Mouse (Mus musculus) megakaryocyte-erythroid progenitor cell, adult 5-6 weeks (primary cell): ENCODE results near the gene Hipk3. TPM values are rescaled to one million over a fixed set of nuclear protein-coding genes. Genes with fewer than 3 reads are reported as not detected.

Experiments
- ATAC-seq: replicated peaks from 2 replicates; pipeline ENCODE4 v1.8.0; 2016; ENCODE audit warnings: mild to moderate bottlenecking, inconsistent platforms; ENCODE audit not compliant: severe bottlenecking, poor library complexity, low FRiP score, low TSS enrichment
- total RNA-seq, 2 experiments: library from RNA; stranded (forward) in 1 of 2; stranded (reverse) in 1 of 2; fragments of 200-1000, 215-1000 nt in 1 of 2; fragments of >200 nt in 1 of 2; fragmentation: Nextera tagmentation in 1 of 2; gene quantifications; 2 replicates each; pipeline ENCODE4 v1.2.3; 2014 to 2017

The Hipk3 gene
- total RNA-seq, 2 experiments from 2014 or later: 23.9 to 29.3 TPM

DNA sequence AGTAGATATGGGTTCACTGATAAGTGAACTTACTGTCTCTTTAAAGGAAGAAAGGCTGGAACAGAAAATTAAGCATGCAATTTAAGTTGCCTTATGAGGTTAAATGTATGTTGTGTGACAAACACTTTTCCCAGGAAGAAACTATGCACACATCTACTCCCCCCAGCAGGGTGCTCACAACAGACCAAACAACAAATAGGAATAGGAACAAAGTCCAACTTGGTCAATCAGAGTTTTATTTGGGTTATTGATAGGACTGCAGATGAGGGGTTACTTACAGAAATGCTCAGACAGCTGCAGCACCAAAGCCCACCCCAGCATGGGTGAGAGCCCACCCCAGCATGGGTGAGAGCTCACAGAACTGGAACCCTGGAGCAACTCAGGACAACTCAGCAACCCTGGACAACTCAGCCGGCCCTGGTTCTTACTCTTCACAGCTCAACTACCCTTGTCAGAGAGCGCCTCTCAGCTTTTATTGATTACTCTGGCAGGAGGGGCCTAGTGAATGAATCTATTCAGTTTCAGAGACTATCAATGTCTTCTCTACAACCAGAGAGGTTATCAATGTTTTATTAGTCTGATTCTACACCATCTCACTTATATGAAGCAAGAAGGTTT is 16.7 kb downstream of the Hipk3 start:
- no peak for ATAC-seq

DNA sequence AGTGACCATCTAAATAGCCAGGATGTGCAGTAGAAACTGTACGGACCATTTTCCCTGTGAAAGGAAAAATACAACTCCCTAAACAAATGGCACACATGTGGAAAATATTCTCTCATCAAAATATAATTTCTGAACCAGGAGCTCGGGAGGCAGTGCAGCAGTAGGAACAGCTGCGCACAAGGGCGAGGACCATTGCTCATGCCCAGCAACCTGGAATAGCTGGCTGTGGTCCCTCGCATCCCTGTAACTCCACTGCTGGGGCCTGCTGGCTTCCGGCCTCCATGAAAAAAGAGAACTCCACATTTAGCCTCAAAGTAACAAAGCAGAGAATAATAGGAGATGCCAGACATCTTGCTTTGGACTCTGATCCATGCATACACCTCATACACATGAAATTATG is 22.2 kb downstream of the Hipk3 start:
- no peak for ATAC-seq

DNA sequence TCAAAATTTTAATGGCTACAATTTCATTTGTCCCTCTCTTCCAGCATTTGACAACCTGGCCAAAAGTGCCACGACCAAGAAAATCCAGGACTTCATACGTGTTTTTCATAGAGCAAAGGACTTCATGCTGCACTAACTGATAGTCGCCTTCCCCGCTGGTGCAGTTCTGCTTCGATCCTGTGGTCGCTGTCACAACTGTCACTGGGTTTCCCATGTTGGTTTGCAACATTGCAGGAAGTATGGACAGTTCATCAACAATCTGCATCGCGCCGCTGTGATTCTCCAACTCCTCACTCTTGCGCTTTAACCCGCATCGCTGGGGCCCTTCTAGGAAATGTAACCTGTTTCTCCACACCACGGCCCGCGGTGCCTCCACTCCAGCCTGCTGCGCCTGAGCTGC is 23.1 kb downstream of the Hipk3 start:
- no peak for ATAC-seq

DNA sequence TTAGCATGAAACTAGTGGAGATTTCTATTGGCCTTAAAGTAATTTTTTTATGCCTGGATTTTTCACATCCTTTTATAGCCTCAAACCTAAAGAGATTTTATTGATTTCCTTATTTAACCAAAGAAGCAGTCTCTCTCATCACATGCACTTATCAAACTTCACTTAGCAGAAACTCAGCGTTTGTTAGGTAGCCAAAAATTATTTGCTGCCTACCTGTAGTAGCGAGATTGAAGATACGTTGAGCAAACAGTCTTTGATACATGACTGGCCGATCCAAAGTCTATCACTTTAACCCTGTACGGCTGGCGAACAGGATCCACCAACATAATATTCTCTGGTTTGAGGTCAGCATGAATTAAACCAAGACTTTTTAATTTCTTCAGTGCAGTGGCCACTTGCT is 23.7 kb downstream of the Hipk3 start:
- no peak for ATAC-seq

DNA sequence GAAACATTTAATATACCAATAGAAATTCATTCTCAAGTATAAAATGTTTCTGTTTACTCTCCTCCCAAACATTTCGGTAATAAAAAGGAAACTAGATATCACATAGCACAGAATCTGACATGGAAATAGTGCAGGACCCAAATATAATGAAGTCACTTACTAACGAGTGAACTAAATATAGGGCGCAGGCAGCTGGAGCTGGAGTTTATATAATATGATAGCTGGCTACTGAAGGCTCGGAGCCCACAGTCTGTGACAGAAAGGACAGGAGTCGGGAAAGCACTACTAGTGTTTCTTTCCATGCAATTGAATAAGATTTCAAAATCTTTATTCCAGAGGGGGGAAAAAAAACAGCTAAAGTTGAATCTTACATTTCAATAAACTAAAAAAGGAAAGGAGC is 25.8 kb downstream of the Hipk3 start:
- no peak for ATAC-seq

DNA sequence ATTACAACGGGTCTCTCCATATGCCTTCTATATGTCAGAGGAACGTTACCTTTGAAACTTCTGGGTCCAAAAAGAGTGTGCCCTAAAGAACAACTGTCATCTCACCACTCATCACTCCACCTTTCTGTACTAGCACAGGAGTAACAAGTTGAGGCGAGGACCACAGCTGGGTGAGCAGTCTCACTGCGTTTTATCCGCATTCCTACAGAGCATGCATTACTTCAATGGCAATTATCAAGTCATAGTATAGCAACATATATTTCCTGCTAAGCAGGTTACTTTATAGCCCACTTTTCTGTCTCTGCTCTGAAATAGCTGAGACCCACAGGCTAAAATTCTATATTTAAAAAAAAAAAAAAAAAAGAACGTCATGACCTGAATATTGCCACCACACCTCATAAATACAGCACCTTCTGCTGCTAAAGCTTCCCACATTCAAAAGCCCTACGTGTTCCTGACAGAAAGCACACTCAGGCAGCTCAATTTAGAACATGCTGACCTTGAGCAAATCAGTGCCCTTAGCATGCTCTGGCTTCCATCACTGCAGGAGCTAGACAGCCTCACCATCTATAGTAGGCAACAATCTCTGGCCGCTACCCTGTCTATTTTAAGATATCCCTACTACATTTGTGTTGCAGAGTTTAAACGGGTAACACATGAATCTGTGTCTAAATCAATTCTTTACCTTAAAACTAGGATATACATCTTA is 27.2 kb downstream of the Hipk3 start:
- no peak for ATAC-seq

DNA sequence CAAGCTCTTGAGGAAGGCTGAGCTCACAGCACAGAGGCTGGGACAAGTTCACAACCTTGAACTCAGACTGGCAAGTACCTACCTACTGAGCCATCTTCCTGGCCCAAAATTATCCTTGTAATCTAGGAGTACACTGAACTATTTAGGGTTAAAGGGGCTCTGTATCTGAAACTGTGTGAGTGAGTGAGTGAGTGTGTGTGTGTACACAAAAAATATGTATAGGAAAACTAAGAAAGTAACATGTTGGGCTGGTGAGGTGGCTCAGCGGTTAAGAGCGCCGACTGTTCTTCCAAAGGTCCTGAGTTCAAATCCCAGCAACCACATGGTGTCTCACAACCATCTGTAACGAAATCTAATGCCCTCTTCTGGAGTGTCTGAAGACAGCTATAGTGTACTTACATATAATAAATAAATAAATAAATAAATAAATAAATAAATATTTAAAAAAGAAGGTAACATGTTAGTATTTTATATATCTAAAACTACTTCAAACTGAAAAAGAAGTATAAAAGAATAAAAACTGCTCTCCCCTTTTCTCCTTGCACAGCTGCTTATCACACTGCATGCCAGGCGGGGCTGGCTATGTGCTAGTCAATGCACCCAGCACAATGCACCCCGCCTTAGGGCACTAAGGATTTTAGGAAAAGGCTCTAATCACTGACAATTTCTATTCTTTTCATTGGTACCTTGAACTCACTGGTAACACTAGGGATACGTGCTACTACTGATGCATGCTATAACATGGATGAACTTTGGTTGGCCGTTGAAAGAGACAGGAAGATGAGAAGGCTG is 28.4 kb downstream of the Hipk3 start:
- peak; percentile 86 for ATAC-seq

DNA sequence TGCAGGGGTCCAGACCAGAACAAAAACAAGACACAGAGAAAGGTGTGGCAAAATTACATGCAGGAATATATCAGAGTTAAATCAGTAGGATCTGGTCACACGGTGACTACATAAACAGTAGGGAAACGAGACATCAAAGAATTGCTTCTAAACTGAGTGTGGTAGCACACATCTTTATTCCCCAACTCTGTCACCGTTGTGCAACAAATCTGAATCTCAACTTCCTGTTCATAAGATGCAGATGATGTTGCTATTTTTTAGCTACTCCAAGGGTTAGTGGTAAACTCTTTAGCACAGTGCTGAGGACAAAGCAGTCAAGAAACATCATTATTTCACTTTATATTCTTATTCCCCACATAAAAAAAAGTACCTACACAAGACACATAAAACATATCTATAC is 34.2 kb downstream of the Hipk3 start:
- ATAC-seq: no peak

DNA sequence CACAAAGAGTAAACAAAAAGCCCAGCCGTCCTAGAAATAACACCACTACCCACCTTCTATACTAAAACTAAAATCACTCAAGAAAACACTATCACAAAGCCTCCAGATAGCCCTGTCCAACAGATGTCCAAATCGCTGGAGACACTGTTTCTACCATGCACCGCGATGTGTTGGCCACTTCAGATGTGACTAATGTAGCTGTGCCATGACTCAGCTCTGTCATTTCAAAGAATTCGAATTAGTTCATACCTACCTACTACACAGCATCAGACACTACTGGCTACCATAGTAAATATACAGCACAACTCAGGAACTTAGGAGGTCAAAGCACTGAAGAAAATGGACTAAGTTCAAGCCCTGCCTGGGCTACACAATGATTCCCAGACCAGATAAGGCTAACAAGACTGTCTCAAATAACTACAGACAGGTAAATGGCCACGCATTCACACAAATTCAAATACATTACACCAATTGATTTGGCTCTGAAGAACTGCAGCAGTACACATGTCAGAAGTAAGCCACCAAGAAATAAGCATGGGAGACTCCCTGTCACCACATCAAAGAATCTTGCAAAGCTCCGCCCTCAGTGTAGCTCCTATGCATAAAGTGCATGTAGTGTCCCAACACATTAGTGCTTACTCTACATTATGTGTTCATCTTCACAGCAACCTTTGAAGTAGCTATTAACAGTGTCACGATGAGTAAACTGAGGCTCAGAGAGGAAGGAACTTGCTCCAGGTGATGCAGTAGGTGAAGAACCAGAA is 35.5 kb downstream of the Hipk3 start:
- no peak for ATAC-seq

DNA sequence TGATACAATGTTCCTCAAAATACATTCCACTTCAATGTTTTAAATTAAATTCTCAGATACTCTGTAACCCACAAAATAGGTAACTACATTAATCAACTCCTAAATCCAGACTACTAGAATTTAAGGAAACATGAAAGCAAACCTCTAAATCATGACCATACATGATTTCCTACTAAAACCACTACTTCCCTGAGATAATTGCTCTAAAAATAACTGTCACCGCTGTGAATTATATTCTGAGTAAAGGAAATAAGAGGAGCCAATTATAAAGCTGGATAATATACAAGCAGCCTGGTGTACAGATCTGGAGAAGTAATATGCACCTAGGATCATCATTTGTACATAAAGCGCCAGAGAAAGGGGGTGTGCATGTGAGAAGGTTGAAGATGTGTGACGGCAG is 37.1 kb downstream of the Hipk3 start:
- no peak for ATAC-seq

DNA sequence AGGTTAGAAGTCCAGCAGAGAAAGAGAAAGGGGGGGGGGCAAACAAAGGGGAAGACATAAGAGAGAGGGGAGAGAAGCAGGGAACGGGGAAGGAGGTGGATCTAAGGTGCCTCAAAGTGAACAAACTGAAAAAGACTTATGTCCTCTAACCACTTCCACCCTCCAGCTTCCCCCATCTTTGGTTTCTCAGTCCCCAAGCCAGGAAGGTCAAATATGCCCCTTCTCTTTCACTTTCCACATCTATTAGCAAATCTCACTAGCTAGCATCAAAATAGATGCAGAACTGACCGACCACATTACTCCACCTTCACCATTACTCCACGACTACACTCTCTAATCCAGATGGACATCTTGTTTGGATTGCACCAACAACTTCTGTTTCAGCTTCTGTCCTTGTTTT is 43.6 kb downstream of the Hipk3 start:
- ATAC-seq: no peak

DNA sequence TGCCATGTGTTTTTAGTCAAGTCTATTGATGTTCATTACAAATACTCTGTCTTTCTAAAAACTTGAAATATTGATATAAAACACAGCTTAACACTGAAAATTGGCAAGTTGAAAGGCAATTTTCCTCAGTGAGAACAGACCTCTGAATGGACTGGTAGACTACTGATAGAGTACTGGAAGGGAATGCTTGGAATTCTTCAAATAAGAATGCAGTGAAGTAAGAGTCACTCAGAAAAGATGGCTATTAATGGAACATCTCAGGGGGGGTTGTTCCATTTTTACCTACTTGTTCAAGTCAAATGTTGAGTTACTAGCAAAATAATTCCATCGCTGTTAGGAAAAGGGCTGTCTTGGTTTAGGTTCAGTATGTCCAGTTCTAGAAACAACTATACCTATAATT is 45.1 kb downstream of the Hipk3 start:
- ATAC-seq: no peak

DNA sequence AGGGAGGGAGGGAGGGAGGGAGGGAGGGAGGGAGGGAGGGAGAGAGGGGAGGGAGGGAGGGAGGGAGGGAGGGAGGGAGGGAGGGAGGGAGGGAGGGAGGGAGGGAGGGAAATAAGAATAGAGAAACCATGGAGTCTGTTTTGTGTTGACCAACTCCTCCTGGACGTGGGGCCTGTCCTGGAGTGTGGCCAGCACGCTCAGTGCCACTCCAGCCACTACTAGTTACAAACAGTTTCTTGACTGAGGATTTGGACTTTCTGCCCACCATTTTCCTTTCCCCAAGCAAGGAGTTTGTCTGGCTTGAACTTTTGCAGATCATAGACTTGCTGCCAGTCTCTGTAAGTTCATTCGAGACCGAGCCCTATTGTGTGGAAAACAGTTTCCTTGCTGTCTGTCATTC is 46.0 kb downstream of the Hipk3 start:
- no peak for ATAC-seq

DNA sequence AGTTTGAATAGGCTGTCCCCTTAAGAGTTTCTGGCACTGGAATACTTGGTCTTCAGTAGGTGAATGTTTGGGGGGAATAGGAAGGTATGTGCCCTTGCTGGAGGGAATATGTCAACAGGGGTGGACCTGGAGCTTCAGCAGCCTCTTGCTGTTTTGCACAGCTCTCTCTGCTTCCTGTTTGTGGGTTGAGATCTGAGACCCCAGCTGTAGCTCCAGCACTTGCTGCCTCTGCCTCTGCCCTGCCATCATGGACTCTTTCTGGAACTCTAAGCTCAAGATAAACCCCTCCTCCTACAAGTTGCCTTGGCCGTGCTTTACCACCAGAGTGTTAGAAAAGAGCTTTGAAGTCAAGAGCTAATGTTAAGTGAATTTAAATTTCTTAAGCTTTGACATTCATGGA is 48.2 kb downstream of the Hipk3 start:
- ATAC-seq: no peak

DNA sequence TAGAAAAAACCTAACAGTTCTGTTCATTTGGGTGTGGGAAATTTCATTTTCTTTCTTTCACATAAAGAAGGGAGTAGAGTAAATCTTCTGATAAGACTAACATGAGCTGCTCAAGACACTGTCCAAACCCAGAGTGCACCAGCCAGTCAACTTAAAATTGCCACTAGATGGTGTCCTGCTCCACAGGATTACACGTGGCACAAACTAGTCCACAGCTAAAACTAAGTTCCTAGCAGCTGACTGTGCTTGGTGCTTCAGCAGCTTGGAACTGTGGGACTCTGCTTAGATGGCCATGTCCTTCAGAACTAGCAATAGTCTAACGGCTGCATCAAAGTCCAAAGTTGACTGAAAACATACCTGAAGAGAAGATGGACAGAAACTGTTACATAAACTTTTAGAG is 49.5 kb downstream of the Hipk3 start:
- peak; percentile 98 for ATAC-seq

DNA sequence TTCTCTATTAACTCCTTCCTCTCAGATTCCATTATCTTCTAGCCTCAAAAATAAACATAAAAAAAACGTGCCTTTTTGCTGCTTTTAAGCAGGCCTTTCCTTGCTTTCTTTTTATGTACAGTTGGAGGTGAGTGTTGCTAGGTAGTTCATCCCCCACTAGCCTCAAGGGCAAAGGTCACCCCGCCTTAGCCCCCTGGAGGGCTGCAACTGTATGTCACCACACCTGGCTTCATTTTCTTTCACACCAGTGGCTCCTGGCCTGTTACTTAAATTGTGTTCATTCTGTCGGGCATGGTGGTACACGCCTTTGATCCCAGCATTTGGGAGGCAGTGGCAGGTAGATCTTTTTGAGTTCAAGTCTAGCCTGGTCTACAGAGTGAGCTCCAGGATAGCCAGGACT is 51.9 kb downstream of the Hipk3 start:
- ATAC-seq: no peak

DNA sequence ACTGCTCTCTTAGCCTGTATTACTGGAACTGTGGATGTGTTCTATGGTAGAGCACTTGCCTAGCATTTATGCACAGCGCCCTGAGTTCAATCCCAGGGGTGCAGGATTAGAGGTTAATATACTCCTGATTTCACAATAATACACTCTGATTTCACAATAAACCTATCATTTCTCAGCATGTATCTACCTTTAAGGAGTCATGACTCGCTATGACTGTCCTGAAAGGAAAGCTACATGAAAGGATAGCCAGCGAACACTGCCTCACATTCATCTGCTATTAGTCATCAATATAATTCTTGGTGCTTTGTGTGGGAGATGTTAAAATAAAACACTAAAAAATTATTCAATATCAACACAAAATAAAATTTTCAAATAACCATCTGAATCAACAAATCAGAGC is 58.0 kb downstream of the Hipk3 start:
- no peak for ATAC-seq

DNA sequence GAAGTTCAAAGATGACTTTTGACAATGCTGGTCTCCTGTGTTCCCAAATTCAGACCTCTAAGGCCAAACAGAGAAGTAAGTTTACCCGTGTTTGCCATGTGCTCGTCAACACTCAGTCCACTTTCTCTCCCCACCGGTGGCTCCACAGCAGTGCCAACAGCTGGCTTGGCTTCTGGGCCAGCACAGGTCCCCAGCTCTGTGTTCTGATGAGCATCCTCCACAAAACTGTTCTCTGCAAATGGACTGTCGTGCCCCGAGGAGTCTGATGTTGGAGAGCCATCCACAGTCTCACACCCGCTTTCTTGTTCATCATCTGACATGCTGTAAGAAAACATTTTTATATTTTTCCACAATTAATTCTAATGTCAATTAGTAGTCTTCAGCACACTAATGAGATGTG is 63.2 kb downstream of the Hipk3 start:
- ATAC-seq: no peak

DNA sequence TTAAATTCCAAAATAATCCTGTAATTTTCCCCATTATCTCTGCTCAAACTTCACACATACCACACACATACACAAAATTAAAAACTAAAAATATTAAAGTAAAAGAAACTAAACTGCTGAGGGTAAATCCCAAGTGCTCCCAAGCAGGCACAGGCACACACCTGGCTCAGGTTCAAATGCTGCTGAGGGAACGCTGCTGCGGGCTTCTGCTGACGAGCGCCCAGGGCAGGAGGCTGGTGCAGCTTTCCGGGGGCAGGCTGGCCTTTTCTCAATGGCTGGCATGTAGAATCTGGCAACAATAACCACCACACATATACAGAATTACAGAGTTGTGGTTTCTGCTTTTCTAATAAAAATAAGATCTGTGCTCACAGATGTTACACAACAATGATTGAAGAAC is 63.7 kb downstream of the Hipk3 start:
- no peak for ATAC-seq

DNA sequence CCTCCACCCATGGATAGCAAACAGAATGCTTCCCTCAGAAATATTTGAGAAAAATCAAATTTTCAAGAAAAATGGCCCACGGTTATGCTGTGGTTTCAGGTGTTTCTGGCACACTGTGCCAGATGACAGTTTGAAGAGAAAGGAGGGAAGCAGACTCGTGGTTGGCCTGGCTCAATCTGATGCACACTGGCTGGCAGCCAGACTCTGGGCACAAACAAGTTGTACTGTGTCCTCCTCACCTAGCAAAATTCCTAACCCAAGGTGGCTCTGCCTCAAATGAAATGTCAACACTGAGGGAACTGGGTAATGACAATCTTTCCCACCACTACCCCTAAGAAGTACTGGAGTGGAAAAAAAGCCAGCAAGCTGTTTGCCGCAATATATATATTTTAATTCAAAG is 68.1 kb downstream of the Hipk3 start:
- ATAC-seq: no peak
